Mouse (Mus musculus) intestine, embryonic 16.5 days (tissue): ENCODE measurements around the gene Psd4. TPM values are rescaled to one million over a fixed set of nuclear protein-coding genes. Genes with fewer than 3 reads are reported as not detected.

Experiments
- ATAC-seq: fragments of 200-750 bp; cut with Nextera tagmentation; 2 replicates; pipeline ENCODE4 v1.8.0; 2017; ENCODE audit warnings: moderate TSS enrichment, moderate library complexity
- H3K27ac ChIP-seq: fragments of 300-500 bp; sonication (generic); 2 replicates; pipeline ENCODE4 v1.5.1; 2014; ENCODE audit warnings: mild to moderate bottlenecking, low read length
- H3K27me3 ChIP-seq: fragments of 300-500 bp; sonication (generic); replicated peaks from 2 replicates; pipeline ENCODE4 v1.6.1; 2014; ENCODE audit warnings: low read length, control low read depth, mixed read lengths; ENCODE audit not compliant: control insufficient read depth, insufficient read depth
- H3K36me3 ChIP-seq: fragments of 300-500 bp; sonication (generic); 2 replicates; pipeline ENCODE4 v1.6.1; 2014; ENCODE audit warnings: low read length, control low read depth; ENCODE audit not compliant: control insufficient read depth, insufficient read depth
- H3K4me1 ChIP-seq: fragments of 300-500 bp; sonication (generic); 2 replicates; pipeline ENCODE4 v1.6.1; 2014; ENCODE audit warnings: low read length, control low read depth, mixed read lengths; ENCODE audit not compliant: control insufficient read depth, insufficient read depth
- H3K4me2 ChIP-seq: fragments of 300-500 bp; sonication (generic); 2 replicates; pipeline ENCODE4 v1.6.1; 2014; ENCODE audit warnings: low read depth, low read length, control low read depth
- H3K4me3 ChIP-seq: fragments of 300-500 bp; sonication (generic); 2 replicates; pipeline ENCODE4 v1.5.1; 2014; ENCODE audit warnings: mild to moderate bottlenecking, low read length
- H3K9ac ChIP-seq: fragments of 300-500 bp; sonication (generic); 2 replicates; pipeline ENCODE4 v1.6.1; 2014; ENCODE audit warnings: low read depth, low read length
- H3K9me3 ChIP-seq: fragments of 300-500 bp; sonication (generic); 2 replicates; pipeline ENCODE4 v1.6.1; 2016; ENCODE audit warnings: low read length, control low read depth; ENCODE audit not compliant: control insufficient read depth
- WGBS: fragments of 180-500 bp; shearing (Covaris S2); extraction: QIAGEN DNeasy Blood & Tissue Kit; methylation state at CpG from one replicate; pipeline ENCODE4 v1.1.7; 2014; 5-methylcytosine and 5-hydroxymethylcytosine counted together
- polyA plus RNA-seq: library from polyadenylated mRNA; unstranded; fragments of >200 nt; fragmentation: Nextera tagmentation; extraction: Ambion mirVana; gene quantifications from 2 replicates; pipeline ENCODE4 v1.2.1, GENCODE M21; 2015

Psd4 gene
- polyA plus RNA-seq, 1 experiment from 2014 or later, result 7.2 TPM

DNA sequence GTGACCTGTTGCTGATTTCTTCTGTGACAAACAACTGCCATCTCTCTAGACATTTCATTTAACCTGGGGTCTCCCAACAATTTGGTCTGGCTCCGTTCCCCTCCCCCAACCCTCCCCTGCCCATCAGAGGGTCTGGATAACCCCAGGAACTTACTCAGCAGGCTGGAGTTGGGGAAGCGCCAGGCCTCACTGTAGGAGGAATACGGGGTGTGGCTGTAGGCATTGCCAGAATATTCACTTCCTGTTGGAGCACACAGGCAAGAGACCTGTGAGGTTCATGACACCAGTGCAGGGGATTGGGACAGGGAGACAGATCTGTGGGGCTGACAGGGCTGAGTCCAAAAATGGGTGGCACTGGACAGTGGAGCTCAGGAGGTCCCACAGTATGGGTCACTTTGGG, 55.4 kb downstream of the Psd4 start:
- Histone ChIP-seq H3K4me1 (peaks cover 12% of the 10 kb centered on the region), H3K4me3 (no peak overlapping the region), H3K36me3 (no peaks in the 10 kb centered on the region), H3K4me2 (no peak overlapping the region), H3K27me3 (no peaks in the 10 kb centered on the region), H3K27ac (0 out of 2 replicates have a peak overlapping the region, but pooled peaks have one; percentile 22), H3K9me3 (peaks cover 3% of the 10 kb centered on the region; the same call in 1 of the 2 replicates), H3K9ac (no peak overlapping the region)
- peak; percentile 57; the same call in 1 of the 2 replicates for ATAC-seq
- WGBS, result 60% methylated on average over 3 of the region's 3 CpGs

DNA sequence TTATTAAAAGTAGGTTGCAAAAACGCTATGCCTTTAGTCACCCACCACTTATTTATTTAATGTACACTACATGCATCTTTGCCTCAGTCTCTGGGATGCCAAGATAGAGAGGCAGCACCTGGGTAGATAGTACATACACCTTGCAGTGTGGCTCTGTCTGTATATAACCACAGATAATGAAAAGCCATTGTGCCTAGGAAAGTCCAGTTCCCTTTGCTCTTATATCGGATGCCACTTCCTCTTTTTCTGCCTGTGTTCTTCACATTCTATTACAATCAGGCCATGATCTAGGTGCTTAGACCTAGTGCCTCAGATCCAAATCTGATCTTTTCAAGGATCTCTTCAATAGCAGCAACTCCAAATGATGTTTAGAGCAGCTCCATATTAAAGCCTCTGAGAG, 58.2 kb downstream of the Psd4 start:
- no peak overlapping the region for H3K27ac ChIP-seq
- H3K9me3 ChIP-seq, result peaks cover 3% of the 10 kb centered on the region; the same call in 1 of the 2 replicates
- H3K27me3 ChIP-seq, result no peaks in the 10 kb centered on the region
- H3K9ac ChIP-seq, result no peak overlapping the region
- no peak overlapping the region for H3K4me2 ChIP-seq
- no peak overlapping the region for H3K4me3 ChIP-seq
- peaks cover 12% of the 10 kb centered on the region for H3K4me1 ChIP-seq
- no peak for ATAC-seq
- 81% methylated on average over 2 of the region's 2 CpGs for WGBS
- H3K36me3 ChIP-seq, result no peaks in the 10 kb centered on the region

DNA sequence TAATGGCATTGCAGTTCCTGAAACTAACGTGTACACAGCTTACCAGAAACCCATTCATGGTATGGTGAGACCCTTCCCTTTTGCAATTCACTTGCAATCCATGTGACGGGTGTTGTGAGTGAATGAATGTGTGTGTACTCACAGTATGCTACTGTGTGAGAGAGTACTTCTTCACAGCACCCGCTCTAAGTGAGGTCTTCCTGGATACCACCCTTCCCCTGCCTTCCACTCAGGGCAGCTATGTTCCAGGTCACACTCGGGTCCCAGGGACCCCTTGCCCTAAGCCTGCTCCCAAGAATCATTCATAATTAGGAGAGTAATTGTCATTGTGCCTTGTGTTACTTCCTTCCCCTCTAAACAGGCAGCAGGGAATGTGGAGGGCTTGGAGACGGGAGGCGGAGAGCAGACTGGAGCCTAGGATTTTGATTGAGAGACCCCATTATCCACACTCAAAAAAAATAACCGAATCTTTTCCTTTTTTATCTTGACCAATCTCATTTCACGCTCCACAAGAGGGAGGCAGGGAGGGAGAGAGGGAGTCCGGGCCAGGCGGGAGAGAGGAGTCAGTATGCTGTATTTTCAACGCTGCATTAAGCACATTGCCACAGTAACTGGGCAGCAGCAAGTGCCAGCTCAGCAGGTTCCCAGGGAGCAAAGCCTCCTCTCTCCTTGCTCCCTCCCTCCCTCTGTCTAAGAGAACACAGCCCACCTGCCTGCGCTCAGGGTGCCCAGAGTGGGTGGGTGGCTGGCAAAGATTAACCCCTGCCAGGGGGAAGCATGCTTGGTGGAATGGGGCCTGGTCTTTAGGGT, 60.7 kb downstream of the Psd4 start:
- 53% methylated on average over 12 of the region's 12 CpGs for WGBS
- 0 out of 2 replicates have a peak, but pooled peaks have one; percentile 26 for ATAC-seq
- no peak overlapping the region for H3K27ac ChIP-seq

DNA sequence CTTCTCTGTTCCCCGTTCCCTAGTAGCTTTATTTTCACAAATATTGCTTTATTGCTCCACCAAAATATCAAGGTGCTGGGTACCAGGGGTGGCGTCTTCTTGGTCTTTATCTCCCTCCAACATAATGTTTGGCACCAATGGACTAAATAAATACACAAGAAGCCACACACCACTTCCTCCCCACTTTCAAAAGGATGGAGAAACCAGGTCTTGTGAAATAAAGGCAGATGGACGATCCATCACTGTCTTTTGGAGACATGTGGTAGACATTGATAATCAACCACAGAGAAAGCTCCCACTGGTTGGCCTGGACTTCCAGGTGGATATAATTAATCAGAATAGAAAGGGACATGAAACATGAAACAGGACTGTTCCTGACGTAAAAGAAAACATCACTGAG, 62.4 kb downstream of the Psd4 start:
- Histone ChIP-seq H3K4me3 (no peak overlapping the region), H3K9ac (no peak overlapping the region), H3K27ac (no peak overlapping the region), H3K4me1 (peaks cover 4% of the 10 kb centered on the region; the same call in 1 of the 2 replicates), H3K9me3 (no peaks in the 10 kb centered on the region), H3K36me3 (no peaks in the 10 kb centered on the region), H3K27me3 (no peaks in the 10 kb centered on the region), H3K4me2 (no peak overlapping the region)
- no peak for ATAC-seq
- 76% methylated on average over 4 of the region's 4 CpGs for WGBS

More for the DNA sequence above, 60.7 kb downstream of the Psd4 start:
- H3K9ac ChIP-seq, result no peak overlapping the region
- no peak overlapping the region for H3K4me2 ChIP-seq
- no peak overlapping the region for H3K4me3 ChIP-seq
- H3K9me3 ChIP-seq, result no peaks in the 10 kb centered on the region
- H3K4me1 ChIP-seq, result peaks cover 4% of the 10 kb centered on the region
- H3K27me3 ChIP-seq, result no peaks in the 10 kb centered on the region
- no peaks in the 10 kb centered on the region for H3K36me3 ChIP-seq

DNA sequence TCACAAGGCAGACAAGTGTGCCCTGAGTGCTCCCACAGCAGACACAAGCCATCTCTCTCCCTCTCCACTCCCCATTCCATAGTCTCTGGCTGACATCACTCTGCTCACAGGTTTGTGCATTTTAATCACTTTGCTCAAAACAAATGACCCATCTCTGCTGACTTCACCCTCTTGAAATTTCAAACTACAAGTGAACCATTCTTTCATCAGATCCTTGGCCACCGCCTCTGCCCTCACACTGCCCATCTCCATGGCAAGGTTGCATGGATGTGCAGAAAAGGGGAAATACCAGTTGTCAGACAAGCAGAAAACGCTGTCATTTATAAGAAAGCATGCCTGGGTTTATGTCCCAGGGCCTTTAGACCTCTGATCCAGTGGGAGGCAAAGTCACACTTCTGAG, 67.3 kb downstream of the Psd4 start:
- 84% methylated on average over 2 of the region's 2 CpGs for WGBS
- no peaks in the 10 kb centered on the region for H3K9me3 ChIP-seq
- H3K4me3 ChIP-seq, result no peak overlapping the region
- H3K4me1 ChIP-seq, result no peaks in the 10 kb centered on the region
- H3K36me3 ChIP-seq, result no peaks in the 10 kb centered on the region
- H3K4me2 ChIP-seq, result no peak overlapping the region
- H3K27ac ChIP-seq, result no peak overlapping the region
- no peak for ATAC-seq
- H3K9ac ChIP-seq, result no peak overlapping the region
- H3K27me3 ChIP-seq, result no peaks in the 10 kb centered on the region

DNA sequence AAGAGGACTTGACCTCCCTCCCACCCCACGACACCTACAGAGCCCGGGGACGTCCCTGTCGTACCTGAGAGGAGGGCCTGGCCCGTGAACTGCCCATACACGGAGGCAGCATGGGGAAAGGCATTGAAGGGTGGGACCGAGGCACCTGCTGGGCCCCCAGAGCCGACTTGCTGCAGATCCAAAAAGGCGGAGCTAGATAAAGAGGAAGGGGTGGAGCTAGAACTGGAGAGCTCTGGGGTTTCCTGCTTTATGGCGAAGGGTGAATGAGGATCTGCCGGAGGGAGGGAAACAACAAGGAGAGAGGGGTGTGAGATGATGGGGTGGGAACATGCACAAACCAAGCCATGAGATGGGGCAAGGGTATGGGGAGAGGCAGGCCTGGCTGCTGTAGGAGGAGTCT, 68.3 kb downstream of the Psd4 start:
- 74% methylated on average over 11 of the region's 11 CpGs for WGBS
- Histone ChIP-seq H3K4me2 (no peak overlapping the region), H3K9ac (no peak overlapping the region), H3K4me3 (no peak overlapping the region), H3K27ac (no peak overlapping the region), H3K4me1 (no peaks in the 10 kb centered on the region; the same call in 1 of the 2 replicates), H3K27me3 (no peaks in the 10 kb centered on the region), H3K9me3 (no peaks in the 10 kb centered on the region), H3K36me3 (no peaks in the 10 kb centered on the region)
- peak; percentile 53 for ATAC-seq

DNA sequence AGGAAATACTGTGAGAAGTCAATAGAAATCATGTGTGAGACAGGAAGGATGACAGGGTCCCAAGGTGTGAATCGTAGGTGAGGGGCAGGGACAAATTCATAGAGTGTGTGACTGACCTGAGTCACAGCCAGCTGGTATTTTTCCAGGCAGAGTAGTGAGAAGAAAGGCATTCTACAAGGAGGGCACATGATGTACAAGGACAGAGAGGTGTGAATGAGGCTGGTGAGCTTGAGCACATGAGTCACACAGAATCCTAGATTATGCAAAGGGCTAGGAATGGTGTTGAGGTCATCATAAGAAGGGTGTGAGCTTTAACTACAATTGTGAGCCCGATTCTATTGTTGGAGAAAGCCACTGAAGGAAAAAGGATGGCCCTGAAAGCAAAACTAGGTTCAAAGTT, 72.7 kb downstream of the Psd4 start:
- Histone ChIP-seq H3K4me2 (no peak overlapping the region), H3K4me3 (no peak overlapping the region), H3K4me1 (no peaks in the 10 kb centered on the region; the same call in 1 of the 2 replicates), H3K27ac (no peak overlapping the region), H3K9ac (no peak overlapping the region), H3K9me3 (no peaks in the 10 kb centered on the region), H3K36me3 (no peaks in the 10 kb centered on the region), H3K27me3 (no peaks in the 10 kb centered on the region)
- 74% methylated on average over 2 of the region's 2 CpGs for WGBS
- ATAC-seq, result no peak

DNA sequence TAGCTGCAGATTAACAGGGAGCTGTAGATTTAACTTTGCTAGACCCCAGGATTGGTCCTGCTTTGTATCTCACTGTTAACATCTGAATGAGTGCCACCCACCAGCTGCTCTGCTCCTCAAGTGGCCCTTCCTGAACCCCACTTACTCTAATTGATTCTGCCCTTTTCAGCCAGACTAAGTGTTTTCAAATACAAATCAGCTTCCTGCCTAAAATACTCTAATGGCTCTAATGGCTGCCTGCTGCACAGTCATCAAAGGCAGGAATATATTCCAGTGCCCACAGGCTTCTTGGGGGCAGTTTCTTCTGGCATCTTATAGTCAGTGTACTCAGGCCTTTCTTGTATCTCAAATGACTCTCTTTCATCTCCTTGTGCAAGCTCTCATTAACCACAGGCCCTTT, 74.5 kb downstream of the Psd4 start:
- H3K9me3 ChIP-seq, result no peaks in the 10 kb centered on the region
- no peaks in the 10 kb centered on the region for H3K36me3 ChIP-seq
- H3K4me3 ChIP-seq, result no peak overlapping the region
- no peak overlapping the region for H3K9ac ChIP-seq
- H3K27ac ChIP-seq, result no peak overlapping the region
- no peaks in the 10 kb centered on the region for H3K27me3 ChIP-seq
- no peaks in the 10 kb centered on the region; the same call in 1 of the 2 replicates for H3K4me1 ChIP-seq
- ATAC-seq, result no peak
- H3K4me2 ChIP-seq, result no peak overlapping the region

DNA sequence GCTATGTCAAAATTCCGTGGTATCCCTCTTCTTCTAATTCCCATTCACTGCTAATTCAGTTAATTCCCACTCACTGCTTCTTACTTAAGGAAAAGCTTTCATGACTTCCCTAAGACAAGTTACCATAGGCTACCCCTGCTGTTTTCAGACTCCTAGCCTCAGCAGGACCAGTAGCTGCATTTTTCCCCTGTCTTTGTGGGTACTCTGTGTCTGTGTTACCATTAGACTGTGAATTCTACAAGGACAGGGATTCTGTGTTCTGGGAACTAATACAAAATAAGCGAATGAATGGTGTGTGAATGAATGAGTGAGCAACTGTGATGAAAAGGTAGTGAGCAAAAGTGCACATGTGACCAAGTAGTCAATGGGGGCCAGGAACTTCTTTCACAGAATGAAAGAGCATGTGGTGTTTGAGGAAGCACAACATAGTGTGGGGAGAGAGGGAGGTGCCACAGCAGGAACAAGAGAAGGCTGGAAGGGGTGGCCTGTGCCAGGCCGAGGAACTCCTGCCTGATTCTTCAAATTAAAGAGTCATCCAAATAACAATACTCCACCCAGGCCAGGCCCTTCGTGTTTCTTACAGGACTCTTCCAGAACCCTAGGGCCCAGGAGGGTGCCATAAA, 75.0 kb downstream of the Psd4 start:
- Histone ChIP-seq H3K4me1 (no peaks in the 10 kb centered on the region; the same call in 1 of the 2 replicates), H3K9me3 (no peaks in the 10 kb centered on the region), H3K4me2 (no peak overlapping the region), H3K4me3 (no peak overlapping the region), H3K9ac (no peak overlapping the region), H3K27ac (no peak overlapping the region), H3K27me3 (no peaks in the 10 kb centered on the region), H3K36me3 (no peaks in the 10 kb centered on the region)
- ATAC-seq, result no peak
- WGBS, result 68% methylated on average over 4 of the region's 4 CpGs
